Mouse (Mus musculus) retina, postnatal 7 days (tissue): Measurements from ENCODE around the gene Pxk.
"Not testable (repeated sequence)": the region's sequence is repeated elsewhere in the genome, so short reads cannot be mapped to it uniquely, and the experiment has no call there.

ENCODE experiments used
- DNase-seq: peaks from one replicate; pipeline ENCODE4 v3.0.0-alpha.2; 2012; ENCODE audit warnings: low read depth, low spot score

The Pxk gene

DNA sequence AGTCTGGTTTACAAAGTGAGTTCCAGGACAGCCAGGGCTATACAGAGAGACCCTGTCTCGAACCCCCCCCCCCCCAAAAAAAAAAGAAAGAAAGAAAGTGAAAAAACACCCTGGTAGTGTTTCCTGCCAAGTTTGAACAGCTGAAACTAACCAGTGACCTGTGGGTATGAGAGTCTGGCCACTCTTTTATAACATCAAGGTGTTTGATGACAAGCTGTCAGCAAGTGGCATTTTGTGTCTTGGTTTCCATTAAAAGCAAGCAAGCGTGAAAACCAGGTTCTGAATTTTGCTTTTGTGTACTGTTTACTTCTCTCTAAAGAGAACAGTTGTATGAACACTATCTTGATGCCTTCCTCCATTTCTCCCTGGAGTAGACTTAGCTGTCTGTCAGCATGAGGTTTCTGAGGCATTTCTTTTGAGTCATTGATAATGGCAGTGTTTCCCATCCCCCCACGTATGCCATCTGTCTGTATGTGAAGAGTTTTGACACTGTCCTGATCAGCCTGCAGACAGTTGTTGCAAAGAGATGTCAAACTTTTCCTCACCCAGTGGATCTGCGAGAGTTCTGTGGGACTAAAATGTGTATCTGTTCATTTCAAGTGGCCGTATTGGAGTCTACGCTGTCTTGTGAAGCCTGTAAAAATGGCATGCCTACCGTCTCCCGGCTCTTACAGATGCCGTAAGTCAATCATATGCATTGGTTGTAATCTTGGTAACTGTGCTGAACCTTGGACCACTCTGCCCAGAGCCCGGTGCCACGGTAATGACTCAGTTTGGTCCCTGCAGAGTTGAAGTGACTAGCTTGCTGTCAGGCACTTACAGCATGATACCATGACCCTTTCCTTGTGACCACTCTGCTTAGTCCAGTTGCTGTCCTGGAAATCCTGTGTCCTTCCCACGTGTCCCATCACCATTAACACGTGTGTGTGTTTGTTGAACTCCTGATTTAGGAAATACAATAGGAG, 47.9 kb downstream of the Pxk start:
- DNase-seq, result no peak

DNA sequence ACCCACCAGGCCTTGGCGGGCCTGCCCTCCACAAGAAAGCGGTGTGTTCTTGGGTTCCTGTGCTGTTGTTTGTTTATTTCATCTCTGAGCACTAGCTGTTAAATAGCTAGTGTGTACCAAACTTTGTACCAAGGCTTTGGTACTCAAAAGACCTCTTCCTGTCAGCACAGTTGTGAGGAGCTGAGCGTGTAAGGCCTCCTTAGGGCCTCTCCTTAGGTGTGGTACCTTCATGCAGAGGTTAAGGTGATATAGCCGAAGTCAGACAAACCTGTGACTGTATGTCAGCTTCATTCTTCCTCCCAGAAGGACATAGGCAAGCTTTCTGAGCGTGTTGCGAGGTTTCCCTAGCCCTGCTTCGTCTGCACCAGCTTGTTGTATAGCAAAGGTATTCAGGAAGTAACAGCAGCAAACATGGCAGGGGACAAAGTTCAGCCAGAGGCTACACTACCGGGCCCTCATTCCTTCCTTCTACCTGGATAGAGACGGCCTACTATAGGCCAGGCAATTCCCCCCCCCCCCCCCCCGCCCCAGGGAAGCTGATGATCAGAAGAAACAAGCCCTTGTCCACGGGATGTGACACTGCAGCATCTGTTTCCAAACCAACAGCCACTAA, 48.7 kb downstream of the Pxk start:
- DNase-seq, result no peak

DNA sequence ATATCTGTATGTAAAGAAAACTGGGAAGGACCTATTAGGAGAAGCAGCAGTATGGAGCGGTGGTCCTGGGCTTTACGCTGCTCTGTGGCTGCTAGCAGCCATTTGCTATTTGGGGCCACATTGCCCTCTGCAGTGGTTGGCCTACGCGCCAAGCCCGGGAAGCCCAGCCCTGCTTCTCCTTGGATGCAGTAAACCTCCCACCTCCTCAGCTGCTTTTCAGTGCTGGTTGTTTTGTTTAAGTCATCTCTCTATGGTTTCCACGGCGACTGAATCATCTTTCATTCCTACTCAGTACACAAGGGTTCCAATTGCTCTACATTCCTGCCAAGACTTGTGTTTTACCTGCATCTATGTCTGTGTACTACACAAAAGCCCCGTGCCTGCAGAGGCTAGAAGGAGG, 50.8 kb downstream of the Pxk start:
- DNase-seq, result no peak

DNA sequence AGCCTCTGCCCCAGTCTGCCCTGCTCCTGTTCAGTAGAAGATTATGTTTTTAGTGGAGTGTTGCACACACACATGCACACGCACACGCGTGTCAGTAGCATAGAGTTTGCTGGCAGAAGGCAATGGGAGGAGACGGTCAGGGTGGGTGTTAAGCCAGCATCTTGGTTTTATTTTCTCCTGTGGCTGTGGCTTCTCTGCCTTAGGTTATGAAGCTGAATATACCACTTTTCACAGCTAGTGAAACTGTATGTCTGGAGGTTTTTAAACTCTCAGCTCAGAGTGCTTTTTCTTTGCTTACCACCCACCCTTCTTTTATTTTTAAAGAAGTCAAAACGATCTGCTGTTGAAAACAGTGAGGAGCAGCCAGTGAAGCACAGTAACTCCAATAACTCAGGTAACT, 53.7 kb downstream of the Pxk start:
- DNase-seq, result no peak

DNA sequence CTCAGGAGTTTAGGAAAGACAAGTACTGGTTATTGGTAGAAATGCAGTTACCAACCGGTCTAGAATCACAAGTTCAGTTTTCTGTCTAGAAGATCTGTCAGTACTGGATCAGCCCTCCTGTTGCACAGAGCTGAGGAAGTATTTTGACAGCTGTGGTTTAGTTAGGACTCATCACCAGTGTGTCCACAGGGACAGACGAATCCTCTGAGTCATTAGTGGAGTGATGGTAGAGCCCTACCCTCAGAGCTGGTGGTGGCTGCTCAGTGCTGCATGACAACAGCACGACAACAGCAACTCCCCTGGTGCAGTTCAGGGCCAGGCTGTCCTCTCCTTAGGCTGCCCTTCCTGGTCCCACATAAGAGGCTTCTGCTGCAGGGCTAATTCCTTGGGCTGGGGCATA, 56.1 kb downstream of the Pxk start:
- DNase-seq, result no peak

DNA sequence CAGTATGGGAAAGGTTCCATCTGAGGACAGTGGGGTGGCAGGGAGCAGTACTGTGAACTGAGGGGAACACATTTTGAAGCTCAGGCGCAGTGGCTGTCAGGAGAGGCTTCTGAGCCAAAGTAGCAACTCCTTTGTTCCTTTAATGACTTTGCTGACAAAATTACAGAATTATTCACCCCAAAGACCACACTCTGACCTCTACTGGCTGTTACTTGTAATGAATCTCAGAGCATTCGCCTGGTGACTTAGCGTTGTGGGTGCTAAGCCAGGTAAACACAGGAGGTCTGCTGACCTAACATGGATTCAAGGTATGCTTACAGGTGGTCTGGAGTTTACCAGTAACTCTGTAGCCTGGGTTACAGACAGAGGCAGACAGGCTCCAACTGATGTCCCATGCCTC, 58.9 kb downstream of the Pxk start:
- no peak for DNase-seq

DNA sequence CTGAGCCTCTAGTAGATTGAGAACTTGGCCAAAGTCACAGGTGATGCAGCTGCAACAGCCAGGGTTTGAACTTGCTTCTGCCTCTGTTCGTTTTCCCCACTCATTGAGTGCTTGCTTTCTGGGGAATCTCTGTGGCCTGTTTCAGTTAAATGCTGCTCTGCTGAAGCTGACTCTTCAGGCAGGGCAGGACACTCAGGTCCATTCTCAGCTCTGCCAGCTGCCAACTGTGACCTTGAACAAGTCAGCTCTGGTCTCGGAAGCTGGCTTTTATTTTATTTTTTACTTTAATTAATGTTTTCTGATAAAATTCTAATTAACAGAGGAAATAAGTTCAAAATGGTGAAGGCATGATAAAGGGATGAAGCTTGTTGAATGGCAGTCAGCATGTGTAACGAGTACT, 60.7 kb downstream of the Pxk start:
- DNase-seq, result no peak

DNA sequence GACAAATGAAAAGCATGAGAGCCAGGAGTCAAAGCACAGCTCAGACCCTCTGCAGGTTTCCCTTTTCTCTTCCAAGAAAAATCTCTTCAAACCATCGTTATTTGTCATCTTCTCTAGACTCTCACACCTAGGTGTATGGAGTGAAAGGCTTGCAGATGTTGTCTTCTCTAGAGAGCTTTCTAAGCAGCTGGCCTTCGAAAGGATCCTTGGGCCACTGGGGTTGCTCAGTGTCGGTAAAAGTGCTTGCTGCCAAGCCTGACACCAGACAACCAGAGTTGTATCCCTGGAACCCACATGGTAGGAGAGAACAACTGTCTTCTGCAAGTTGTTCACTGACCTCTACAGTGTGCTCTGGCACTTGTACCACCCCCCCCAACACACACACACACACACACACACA, 61.1 kb downstream of the Pxk start:
- DNase-seq, result no peak

DNA sequence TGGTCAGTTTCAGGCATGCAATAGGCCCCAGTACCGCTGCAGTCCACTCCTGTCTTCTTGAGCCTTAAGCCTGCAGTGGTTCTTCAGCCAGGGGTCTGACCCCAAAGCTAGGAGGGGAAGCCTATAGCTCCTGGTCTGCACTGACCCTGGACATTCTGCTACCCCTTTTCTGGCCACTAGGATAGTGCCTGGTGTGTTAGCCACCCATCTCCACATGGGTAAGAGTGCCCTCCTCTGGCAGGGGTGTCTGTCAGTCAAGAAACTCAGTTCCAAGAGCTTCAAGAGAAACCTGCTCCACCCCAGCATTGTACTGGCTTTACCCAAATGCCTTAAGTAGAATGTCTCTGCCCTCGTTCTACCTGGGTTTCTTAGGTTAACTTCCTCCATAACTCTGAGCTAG, 63.8 kb downstream of the Pxk start:
- DNase-seq, result no peak

DNA sequence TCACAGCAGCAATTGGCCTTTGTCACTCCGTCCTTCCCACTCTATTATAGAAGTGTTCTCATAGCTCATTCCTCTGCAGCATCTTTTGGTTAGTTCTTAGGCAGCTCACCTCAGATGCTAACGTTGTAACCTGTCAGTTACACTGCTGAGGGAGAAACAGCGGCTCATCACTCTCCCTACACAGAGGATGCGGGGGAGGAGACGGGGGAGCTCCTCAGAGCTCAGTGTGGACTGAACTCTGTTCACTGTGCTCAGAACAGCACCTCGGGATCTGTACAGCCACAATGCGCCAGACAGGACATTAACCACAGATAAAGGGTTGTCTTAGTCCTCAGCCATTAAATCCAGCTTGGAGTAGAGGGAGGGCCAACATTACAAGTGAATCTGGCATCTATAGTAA, 66.5 kb downstream of the Pxk start:
- DNase-seq, result no peak

DNA sequence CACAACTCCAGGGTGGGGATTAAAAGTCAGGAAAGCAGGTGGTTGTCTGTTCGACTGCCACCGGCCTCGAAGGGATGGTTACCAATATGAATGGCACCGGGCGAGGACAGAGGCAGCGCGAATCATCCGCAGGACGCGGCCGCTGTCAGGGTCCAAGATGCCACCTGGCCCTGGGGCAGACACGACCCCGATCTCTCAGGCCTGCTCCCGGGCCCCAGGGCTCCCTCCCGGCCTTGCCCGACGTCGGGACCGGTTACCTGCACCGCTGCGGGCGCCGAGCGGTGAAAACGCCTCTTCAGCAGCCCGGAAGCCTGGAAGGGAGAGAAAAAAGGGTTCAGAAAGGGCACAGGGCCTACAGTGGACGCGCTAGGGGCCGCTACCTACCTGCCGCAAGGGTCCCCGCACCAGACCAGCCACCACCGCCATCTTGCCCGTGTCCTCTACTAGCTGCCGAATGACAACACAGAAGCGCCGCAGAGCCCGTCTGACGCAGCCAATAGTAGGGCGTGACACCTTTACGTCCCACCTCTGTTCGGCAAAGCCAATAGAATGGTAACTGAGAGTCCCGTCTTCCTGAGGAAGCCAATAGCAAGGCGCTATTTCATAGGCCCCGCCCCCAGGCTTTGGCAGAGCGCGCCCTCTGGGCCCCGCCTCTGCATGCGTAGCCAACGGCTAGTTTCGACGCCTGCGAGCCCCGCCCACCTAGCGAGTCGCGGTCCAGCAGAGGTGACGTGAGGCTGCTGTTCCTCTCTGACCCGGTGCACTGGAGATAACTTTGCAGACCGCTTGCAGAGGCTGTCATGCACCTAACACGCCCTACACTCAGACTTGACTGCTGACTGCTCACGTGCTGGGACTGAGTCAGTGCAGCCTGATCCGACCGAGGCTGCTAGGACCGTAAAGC, 74.7 kb downstream of the Pxk start, which contains the start of gene Pdhb:
TSS of gene Pdhb (minus strand) at position 519 of the 904 bp plus-strand sequence.
- DNase-seq, result peak; percentile 98

DNA sequence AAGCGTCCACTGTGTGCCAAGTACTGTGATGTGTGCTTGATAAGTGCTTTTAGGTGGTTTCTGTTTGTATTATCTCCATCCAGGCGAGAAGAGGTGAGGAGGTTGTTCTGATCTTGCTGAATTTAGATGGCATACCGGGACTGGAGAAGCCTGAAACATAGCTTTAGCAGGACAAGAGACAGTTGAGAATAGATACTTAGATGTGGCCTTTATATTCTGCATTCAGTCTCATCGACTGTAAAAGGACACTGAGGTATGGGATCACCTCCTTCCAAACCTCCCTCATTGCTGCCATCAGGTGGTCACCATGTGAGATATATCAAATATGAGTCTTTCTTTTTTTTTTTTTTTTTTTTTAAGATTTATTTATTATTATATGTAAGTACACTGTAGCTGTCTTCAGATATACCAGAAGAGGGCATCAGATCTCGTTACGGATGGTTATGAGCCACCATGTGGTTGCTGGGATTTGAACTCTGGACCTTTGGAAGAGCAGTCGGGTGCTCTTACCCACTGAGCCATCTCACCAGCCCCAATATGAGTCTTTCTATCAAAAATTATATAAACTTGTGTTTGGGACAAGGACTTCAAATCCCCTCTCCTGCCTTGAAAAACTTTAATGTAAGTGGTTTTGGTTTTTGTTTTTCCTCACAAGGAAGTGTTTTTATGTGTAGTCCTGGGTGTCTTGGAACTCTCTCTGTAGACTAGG, 75.7 kb downstream of the Pxk start:
- not testable (repeated sequence) for DNase-seq

DNA sequence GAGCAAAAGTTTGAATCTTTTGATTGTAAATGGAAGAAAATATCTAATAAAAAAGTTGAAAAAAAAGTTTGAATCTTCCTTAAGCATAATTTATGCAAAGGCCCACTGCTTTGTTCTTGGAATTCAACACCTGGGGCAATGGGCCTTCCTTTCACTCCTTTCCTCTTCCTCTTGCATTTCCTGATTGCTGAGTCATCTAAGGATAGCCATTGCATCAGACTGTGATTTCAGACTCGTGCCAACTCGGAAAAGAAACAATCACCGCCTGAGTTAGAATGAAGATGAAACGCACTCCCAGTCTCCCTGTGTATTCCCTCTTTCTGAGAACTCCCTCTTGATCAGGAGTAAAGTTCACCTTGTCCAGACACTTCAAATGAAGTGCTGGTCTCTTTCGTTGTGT, 76.6 kb downstream of the Pxk start:
- DNase-seq, result no peak

DNA sequence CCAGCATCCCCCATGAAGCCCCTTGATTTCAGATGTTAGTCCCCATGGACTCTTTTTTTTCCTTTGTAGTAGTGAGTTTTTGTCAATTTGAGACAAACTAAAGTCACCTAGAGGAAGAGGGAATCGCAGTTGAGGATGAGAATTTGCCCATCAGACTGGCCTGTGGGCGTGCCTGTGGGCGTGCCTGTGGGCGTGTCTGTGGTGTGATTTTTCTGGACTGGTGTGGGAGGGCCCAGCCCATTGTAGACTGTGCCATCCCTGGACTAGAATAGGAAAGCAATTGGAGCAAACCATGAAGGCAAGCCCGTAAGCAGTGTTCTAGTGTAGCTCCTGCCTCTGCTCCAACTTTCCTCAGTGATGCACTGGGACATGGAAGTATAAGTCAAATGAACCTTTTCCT, 78.2 kb downstream of the Pxk start:
- DNase-seq, result no peak

DNA sequence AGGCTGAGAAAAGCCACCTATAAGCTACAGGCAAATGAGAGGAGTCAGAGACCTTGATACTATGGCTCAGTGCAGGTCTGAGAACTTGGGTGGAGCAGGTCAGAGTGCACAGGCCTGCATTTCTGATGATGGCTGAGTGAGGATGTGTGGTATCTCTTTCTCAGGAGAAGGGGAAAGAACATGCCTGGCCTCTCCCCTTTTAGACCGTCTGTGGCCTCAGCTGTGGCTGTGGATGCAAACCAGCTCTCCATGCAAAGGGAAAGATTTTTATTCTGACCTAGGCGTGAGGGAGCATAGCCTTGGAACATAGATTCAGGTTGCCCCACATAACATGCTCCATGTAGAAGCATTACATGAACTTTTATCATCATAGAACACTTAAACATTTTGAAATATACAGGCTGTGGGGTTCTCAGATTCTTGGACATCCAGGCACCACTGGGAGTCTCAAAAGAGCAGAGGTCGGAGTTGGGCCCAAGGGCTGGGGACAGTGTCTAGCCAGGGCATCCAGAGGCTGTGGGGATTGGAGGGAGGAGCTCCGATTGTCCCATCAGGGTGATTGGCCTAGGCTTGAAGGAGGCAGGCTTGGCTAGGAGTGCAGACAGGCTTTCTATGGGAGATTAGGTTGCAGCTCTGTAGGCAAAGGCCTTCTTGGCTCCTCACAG, 82.5 kb downstream of the Pxk start:
- DNase-seq, result no peak

DNA sequence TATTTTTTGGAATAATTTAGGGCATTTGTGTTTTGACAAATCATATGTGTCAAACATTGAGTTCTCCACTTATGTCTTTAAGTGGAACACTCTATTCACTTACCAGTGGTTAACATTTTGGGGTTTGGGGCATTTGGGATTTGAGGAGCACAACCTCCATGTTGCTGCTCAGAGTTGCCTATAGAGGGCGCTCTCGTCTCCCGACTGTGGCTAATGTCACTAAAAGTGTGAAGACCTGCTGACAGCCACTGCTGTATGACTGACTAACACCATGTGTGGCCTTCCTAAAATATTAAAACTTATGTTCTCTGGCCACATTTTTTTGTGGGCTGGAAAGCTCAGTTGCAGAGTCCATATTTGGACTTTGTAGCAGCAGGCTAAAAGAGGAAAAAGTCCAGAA, 85.3 kb downstream of the Pxk start:
- DNase-seq, result no peak

DNA sequence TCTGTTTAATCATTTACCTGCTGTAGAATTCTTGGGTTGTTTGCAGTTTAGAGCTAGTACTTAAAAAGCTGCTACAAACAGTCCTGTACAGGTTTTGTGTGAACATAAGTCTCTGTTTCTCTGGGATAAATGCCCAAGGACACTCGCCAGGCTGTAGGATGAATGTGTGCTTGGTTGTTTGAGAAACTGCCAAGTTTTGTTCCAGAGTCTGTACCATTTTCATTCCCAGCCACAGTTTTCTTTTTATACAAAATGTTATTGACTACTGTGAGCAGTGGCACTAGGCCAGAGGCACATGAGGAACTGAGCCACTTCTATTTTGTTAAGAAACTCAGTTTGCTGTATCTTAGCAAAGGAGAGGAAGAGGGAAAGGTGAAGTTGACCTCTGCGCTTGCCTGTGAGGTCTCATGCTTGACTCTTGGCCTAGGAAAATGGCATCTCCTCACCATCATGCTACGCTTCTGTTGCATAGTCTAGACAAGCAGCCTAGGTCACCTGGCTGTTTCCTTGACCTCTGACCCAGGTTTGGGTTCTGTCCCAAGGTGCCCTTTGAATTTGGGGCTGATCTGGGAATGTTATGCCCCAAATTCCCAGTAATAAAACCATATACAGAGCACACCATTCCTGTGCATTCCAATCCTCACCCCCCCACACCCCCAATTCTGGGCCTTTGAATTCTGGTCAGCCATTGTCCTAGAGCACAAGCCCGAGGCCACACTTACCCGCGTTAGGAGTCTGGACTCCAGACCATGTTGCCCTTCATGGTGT, 88.5 kb downstream of the Pxk start:
- DNase-seq, result no peak

DNA sequence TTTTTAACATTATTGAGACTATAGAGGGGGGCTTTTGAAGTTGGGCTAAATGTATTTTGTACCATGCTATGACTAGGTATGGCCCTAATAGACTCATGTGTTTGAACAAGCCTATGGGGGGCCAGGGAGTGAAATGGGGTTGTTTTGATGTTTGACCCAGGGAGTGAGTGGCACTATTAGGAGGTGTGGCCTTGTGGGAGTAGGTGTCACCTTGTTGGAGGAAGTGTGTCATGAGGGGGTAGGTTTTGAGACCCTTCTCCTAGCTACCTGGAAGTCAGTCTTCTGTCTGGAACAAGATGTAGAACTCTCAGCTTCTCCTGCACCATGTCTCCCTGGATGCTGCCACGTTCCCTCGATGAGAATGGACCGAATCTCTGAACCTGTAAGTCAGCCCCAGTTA, 92.5 kb downstream of the Pxk start:
- DNase-seq, result no peak

DNA sequence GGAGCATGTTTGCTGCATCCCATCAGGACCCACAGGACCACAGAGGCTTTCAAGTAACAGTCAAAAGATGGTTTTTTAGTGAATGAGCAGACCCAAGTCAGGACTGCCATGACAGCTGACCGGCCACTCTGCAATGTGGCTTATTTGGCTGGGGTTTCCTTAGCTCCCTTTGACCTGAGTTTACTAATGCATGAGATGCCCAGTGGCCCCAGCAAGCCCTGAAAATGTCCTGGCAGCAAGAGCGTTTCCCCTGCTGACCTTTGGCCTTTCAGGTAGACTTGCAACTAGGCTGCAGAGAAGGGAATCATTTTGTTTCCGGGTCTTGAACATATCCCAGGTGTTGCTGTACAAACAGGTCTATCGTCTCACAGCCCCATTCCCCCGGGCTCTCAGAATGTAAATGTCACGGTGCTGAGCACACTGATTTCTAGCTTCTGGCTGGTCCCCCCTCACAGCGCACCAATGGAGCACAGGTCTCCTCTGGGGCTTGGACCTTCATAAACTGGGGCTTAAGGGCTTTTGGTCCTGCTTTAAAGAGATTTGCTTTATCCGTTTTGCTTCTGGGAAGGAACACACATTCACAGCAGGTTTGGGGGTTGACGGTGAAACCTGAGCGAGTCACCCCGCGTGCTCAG, 93.4 kb downstream of the Pxk start:
- DNase-seq, result no peak

DNA sequence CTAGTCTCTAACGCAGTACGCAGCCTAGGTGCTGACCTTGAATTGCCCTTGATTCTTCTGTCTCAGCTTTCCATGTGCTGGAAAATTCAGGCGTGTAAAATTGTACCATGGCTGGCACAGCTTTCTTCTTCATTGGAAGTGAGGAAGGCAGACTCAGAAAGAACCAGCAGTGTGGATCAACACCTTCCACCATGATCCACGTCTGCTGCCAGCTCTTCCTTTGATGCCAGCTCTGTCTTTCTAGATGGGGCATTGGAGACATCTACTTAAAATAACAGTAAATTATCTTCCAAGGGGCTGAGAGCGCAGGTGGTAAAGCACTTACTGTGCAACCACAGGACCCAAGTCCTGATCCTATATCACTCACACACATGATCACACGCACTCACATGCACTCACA, 94.7 kb downstream of the Pxk start:
- no peak for DNase-seq
